Mouse (Mus musculus): ENCODE results near the gene Terb2.

GRCm38 (mm10) chr2:122149716-122150115, 36.4 kb upstream of the Terb2 start:
- no peak for TF ChIP-seq CTCF (IDR thresholded peaks at IDR 0.05 in 2 of 3, conservative IDR thresholded peaks at IDR 0.05 in 1 of 3; ENCODE audit: control insufficient read depth in 1 of 3, insufficient read depth in 1 of 3, low read depth in 2 of 3, low read length in 3 of 3, poor library complexity in 1 of 3, severe bottlenecking in 1 of 3)
- no peak for TF ChIP-seq E2F4 (IDR thresholded peaks at IDR 0.05; ENCODE audit: borderline replicate concordance, low read depth, low read length)
- TF ChIP-seq EP300 (IDR thresholded peaks at IDR 0.05; ENCODE audit: low read depth in 1 of 2, low read length in 2 of 2): no peak
- TF ChIP-seq ELF1 (IDR thresholded peaks at IDR 0.05; ENCODE audit: low read depth, low read length): no peak
- TF ChIP-seq MEF2A (IDR thresholded peaks at IDR 0.05; ENCODE audit: extremely low read depth, insufficient replicate concordance, low read depth, low read length, poor library complexity, severe bottlenecking): no peak
- no peak for TF ChIP-seq ETS1 (IDR thresholded peaks at IDR 0.05; ENCODE audit: low read depth, low read length)
- TF ChIP-seq POLR2AphosphoS2 (IDR thresholded peaks at IDR 0.05; ENCODE audit: low read length): no peak
- no peak for TF ChIP-seq USF1 (IDR thresholded peaks at IDR 0.05; ENCODE audit: low read depth, low read length)

All from MEL (cell line).